Mouse (Mus musculus): ENCODE data around the gene Lactb. TPM values are rescaled to one million over a fixed set of nuclear protein-coding genes. Genes with fewer than 3 reads are reported as not detected.

The Lactb gene
- total RNA-seq, 4 experiments from 2014 or later = 18.3 to 23.1 (median 22.6) TPM

Other genes with a start within 250 kb of the Lactb start
- 1 to 10 TPM; 1.3 to 4.6 (median 2.2) TPM for gene Aph1b, start 180.0 kb downstream of the Lactb start, total RNA-seq (2022)
- under 1 TPM in 1 of 4 experiments, not detected in 3; 0.13 TPM for gene Gm10647, start 178.4 kb downstream of the Lactb start, total RNA-seq (2022)
- gene Aph1c, start 140.8 kb downstream of the Lactb start, total RNA-seq (2022) = 1 to 10 TPM in 2 of 4 experiments, under 1 TPM in 2; 0.34 to 1.9 (median 1.3) TPM
- 1 to 10 TPM; 5.1 to 6.4 (median 5.8) TPM for gene Rab8b, start 55.8 kb downstream of the Lactb start, total RNA-seq (2022)
- gene Rps27l, start 29.4 kb downstream of the Lactb start, total RNA-seq (2022) = 100 to 1,000 TPM; 223 to 268 (median 240) TPM
- over 10,000 TPM; 24,112 to 28,307 (median 24,365) TPM for gene Tpm1, start 73.9 kb upstream of the Lactb start, total RNA-seq (2022)